Mouse (Mus musculus): ENCODE results near the gene Esam.
A peak's percentile ranks its signal among the peaks of the same experiment; 100 is the strongest.

Esam gene

GRCm38 (mm10) chr9:37527396-37528224, at the start of gene Esam:
Esam (plus strand) TSS chr9:37528078.
- no peak for DNase-seq (ENCODE audit: low read depth, low spot score)

- no peak for DNase-seq (ENCODE audit: low read depth, low spot score)
Observed at GRCm38 (mm10) chr9:37485146-37485545, 42.7 kb upstream of the Esam start.

GRCm38 (mm10) chr9:37488041-37488440, 39.8 kb upstream of the Esam start:
- no peak for DNase-seq (ENCODE audit: low read depth, low spot score)

- peak; percentile 90 for DNase-seq (ENCODE audit: low read depth, low spot score)
Observed at GRCm38 (mm10) chr9:37488611-37489396, 39.1 kb upstream of the Esam start, which contains the start of gene Msantd2. Msantd2 (plus strand) TSS chr9:37489319.

- DNase-seq (ENCODE audit: low read depth, low spot score) = no peak
Observed at GRCm38 (mm10) chr9:37489446-37490120, 38.3 kb upstream of the Esam start.

GRCm38 (mm10) chr9:37495761-37496160, 32.1 kb upstream of the Esam start:
- DNase-seq (ENCODE audit: low read depth, low spot score) = no peak

- DNase-seq (ENCODE audit: low read depth, low spot score) = no peak
Observed at GRCm38 (mm10) chr9:37496325-37496724, 31.6 kb upstream of the Esam start.

- no peak for DNase-seq (ENCODE audit: low read depth, low spot score)
Observed at GRCm38 (mm10) chr9:37500201-37500600, 27.7 kb upstream of the Esam start.

GRCm38 (mm10) chr9:37501170-37501569, 26.7 kb upstream of the Esam start:
- DNase-seq (ENCODE audit: low read depth, low spot score) = no peak

GRCm38 (mm10) chr9:37504348-37504747, 23.5 kb upstream of the Esam start:
- DNase-seq (ENCODE audit: low read depth, low spot score) = no peak

- DNase-seq (ENCODE audit: low read depth, low spot score) = no peak
Observed at GRCm38 (mm10) chr9:37506023-37506422, 21.9 kb upstream of the Esam start.

GRCm38 (mm10) chr9:37512097-37512496, 15.8 kb upstream of the Esam start:
- no peak for DNase-seq (ENCODE audit: low read depth, low spot score)

- DNase-seq (ENCODE audit: low read depth, low spot score) = peak; percentile 40
Observed at GRCm38 (mm10) chr9:37514456-37514855, 13.4 kb upstream of the Esam start.

- DNase-seq (ENCODE audit: low read depth, low spot score) = no peak
Observed at GRCm38 (mm10) chr9:37517467-37517866, 10.4 kb upstream of the Esam start.

- peak; percentile 87 for DNase-seq (ENCODE audit: low read depth, low spot score)
Observed at GRCm38 (mm10) chr9:37518991-37519390, 8.9 kb upstream of the Esam start.

- DNase-seq (ENCODE audit: low read depth, low spot score) = peak; percentile 74
Observed at GRCm38 (mm10) chr9:37519995-37520394, 7.9 kb upstream of the Esam start.

- no peak for DNase-seq (ENCODE audit: low read depth, low spot score)
Observed at GRCm38 (mm10) chr9:37525461-37525860, 2.4 kb upstream of the Esam start.

GRCm38 (mm10) chr9:37526443-37527395, 1.2 kb upstream of the Esam start:
- no peak for DNase-seq (ENCODE audit: low read depth, low spot score)

- no peak for DNase-seq (ENCODE audit: low read depth, low spot score)
Observed at GRCm38 (mm10) chr9:37528225-37528970, 520 bp downstream of the Esam start.
